Mouse (Mus musculus) MEL (cell line): Measurements from ENCODE around the gene Cep126. TPM values are rescaled to one million over a fixed set of nuclear protein-coding genes. Genes with fewer than 3 reads are reported as not detected.

Experiments used
- DNase-seq: peaks from one replicate; pipeline ENCODE4 v3.0.0; 2011; ENCODE audit warnings: low read depth, low spot score
- H3K27ac ChIP-seq: 2 replicates; pipeline ENCODE4 v1.5.1; 2012; ENCODE audit warnings: low read depth, mild to moderate bottlenecking, control low read depth, low read length, moderate library complexity; ENCODE audit not compliant: control insufficient read depth
- H3K27me3 ChIP-seq, 2 experiments: fragments of 150-350 bp in 1 of 2; sonication (generic) in 1 of 2; 2 replicates each; pipeline ENCODE4 v1.6.1; 2012; ENCODE audit warnings: low read length in 2 of 2, mild to moderate bottlenecking in 2 of 2, improper control_type of control experiment in 1 of 2, moderate library complexity in 1 of 2; ENCODE audit not compliant: insufficient read depth in 2 of 2, control insufficient read depth in 1 of 2
- H3K36me3 ChIP-seq, 2 experiments: 2 replicates each; pipeline ENCODE4 v1.6.1; 2012 to 2014; ENCODE audit warnings: low read length in 2 of 2, improper control_type of control experiment in 1 of 2, inconsistent platforms in 1 of 2, mild to moderate bottlenecking in 1 of 2; ENCODE audit not compliant: insufficient read depth in 2 of 2, control insufficient read depth in 1 of 2
- H3K4me1 ChIP-seq, 2 experiments: fragments of 150-350 bp in 1 of 2; sonication (generic) in 1 of 2; 2 replicates each; pipeline ENCODE4 v1.6.1; 2012; ENCODE audit warnings: low read length in 2 of 2, improper control_type of control experiment in 1 of 2, mild to moderate bottlenecking in 1 of 2; ENCODE audit not compliant: insufficient read depth in 2 of 2, control insufficient read depth in 1 of 2
- H3K4me3 ChIP-seq, 2 experiments: fragments of 150-350 bp in 1 of 2; sonication (generic) in 1 of 2; 2 replicates each; pipeline ENCODE4 v1.5.1; 2012; ENCODE audit warnings: low read depth in 2 of 2, low read length in 2 of 2, mild to moderate bottlenecking in 2 of 2, moderate library complexity in 2 of 2, control low read depth in 1 of 2, improper control_type of control experiment in 1 of 2; ENCODE audit not compliant: control insufficient read depth in 1 of 2, insufficient read depth in 1 of 2
- H3K79me2 ChIP-seq: 2 replicates; pipeline ENCODE4 v1.6.1; 2012; ENCODE audit warnings: mild to moderate bottlenecking, low read length, moderate library complexity; ENCODE audit not compliant: control insufficient read depth, poor library complexity, insufficient read depth
- H3K9ac ChIP-seq: 2 replicates; pipeline ENCODE4 v1.6.1; 2012; ENCODE audit warnings: low read depth, mild to moderate bottlenecking, control low read depth, low read length, moderate library complexity; ENCODE audit not compliant: control insufficient read depth, poor library complexity, severe bottlenecking
- H3K9me3 ChIP-seq: fragments of 150-350 bp; sonication (generic); replicated peaks from 2 replicates; pipeline ENCODE4 v1.6.1; 2012; ENCODE audit warnings: mild to moderate bottlenecking, low read length, improper control_type of control experiment, moderate library complexity; ENCODE audit not compliant: insufficient read depth
- CHD1 ChIP-seq: IDR thresholded peaks from 2 replicates; pipeline ENCODE4 v1.6.1; 2012; ENCODE audit warnings: low read depth, mild to moderate bottlenecking, inconsistent platforms, low read length, improper control_type of control experiment
- CHD2 ChIP-seq: IDR thresholded peaks from 2 replicates; pipeline ENCODE4 v1.6.1; 2011; ENCODE audit warnings: low read length, improper control_type of control experiment
- ELF1 ChIP-seq: IDR thresholded peaks from 2 replicates; pipeline ENCODE4 v1.6.1; 2014; ENCODE audit warnings: low read depth, mild to moderate bottlenecking, inconsistent platforms, low read length, improper control_type of control experiment, moderate library complexity
- HCFC1 ChIP-seq: IDR thresholded peaks from 2 replicates; pipeline ENCODE4 v1.6.1; 2012; ENCODE audit warnings: low read depth, mild to moderate bottlenecking, inconsistent platforms, low read length, improper control_type of control experiment, moderate library complexity
- KAT2A ChIP-seq: conservative IDR thresholded peaks from 2 replicates; pipeline ENCODE4 v1.6.1; 2012; ENCODE audit warnings: low read depth, low read length, improper control_type of control experiment, inconsistent platforms
- MXI1 ChIP-seq: IDR thresholded peaks from 2 replicates; pipeline ENCODE4 v1.6.1; 2011; ENCODE audit warnings: mild to moderate bottlenecking, low read depth, low read length, improper control_type of control experiment
- MYB ChIP-seq: IDR thresholded peaks from 2 replicates; pipeline ENCODE4 v1.6.1; 2011; ENCODE audit warnings: mild to moderate bottlenecking, low read depth, low read length, improper control_type of control experiment
- MYC ChIP-seq: IDR thresholded peaks from 2 replicates; pipeline ENCODE4 v1.6.1; 2011; ENCODE audit warnings: low read depth, mild to moderate bottlenecking, low read length, improper control_type of control experiment, moderate library complexity
- NRF1 ChIP-seq: IDR thresholded peaks from 2 replicates; pipeline ENCODE4 v1.6.1; 2014; ENCODE audit warnings: low read depth, mild to moderate bottlenecking, inconsistent platforms, low read length, improper control_type of control experiment, moderate library complexity; ENCODE audit not compliant: poor library complexity, insufficient read depth, severe bottlenecking
- TBP ChIP-seq: IDR thresholded peaks from 2 replicates; pipeline ENCODE4 v1.8.0; 2011; ENCODE audit warnings: low read depth, low read length, improper control_type of control experiment
- TCF12 ChIP-seq: IDR thresholded peaks from 2 replicates; pipeline ENCODE4 v1.6.1; 2014; ENCODE audit warnings: low read depth, mild to moderate bottlenecking, inconsistent platforms, low read length, improper control_type of control experiment, moderate library complexity
- UBTF ChIP-seq: IDR thresholded peaks from 2 replicates; pipeline ENCODE4 v1.6.1; 2012; ENCODE audit warnings: low read depth, mild to moderate bottlenecking, inconsistent platforms, low read length, improper control_type of control experiment, moderate library complexity, borderline replicate concordance; ENCODE audit not compliant: insufficient read depth
- USF2 ChIP-seq, 2 experiments: IDR thresholded peaks; 2 replicates each; pipeline ENCODE4 v1.6.1; 2011 to 2012; ENCODE audit warnings: improper control_type of control experiment in 2 of 2, low read length in 2 of 2, borderline replicate concordance in 1 of 2, inconsistent platforms in 1 of 2, low read depth in 1 of 2, mild to moderate bottlenecking in 1 of 2; ENCODE audit not compliant: insufficient read depth in 1 of 2
- polyA plus RNA-seq, 2 experiments: library from polyadenylated mRNA; stranded (reverse) in 1 of 2; unstranded in 1 of 2; fragments of >175 nt in 1 of 2; fragments of >200 nt in 1 of 2; gene quantifications; 2 replicates each; pipeline versions ENCODE4 v1.2.1 to v1.2.4; 2012; ENCODE audit warnings: low replicate concordance in 2 of 2, low read depth in 1 of 2; ENCODE audit not compliant: insufficient read length in 2 of 2, insufficient read depth in 1 of 2, missing spikeins in 1 of 2
- total RNA-seq: library from RNA; depleted of rRNA; stranded (reverse); fragments of 300-350 nt; gene quantifications from 2 replicates; pipeline ENCODE4 v1.2.3, GENCODE M21; 2012; rRNA removed

Gene Cep126
- total RNA-seq (not detected in 2 replicates), polyA plus RNA-seq (not detected)

DNA sequence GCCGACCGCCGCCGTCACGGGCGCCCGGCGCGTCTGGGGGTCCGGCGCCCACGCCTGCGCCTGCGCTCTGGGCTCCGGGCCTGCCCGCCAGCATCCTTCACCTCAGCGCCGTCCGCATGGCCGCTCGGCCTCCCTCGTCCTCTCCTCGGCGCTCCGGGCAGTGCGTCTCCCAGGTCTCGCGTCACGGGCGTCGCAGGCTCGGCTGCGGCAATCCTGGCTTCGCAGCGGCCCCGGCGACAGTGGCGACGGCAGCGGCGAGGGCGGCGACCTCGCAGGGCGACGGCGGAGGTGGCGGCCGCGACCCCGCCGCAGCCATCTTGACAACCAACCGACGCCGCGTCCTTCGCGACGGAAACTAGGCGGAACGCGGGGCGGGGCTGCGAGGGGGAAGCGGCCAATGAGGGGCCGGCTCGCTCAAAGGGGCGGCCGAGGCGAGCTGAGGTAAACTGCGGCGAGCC, at the start of gene Cep126:
Gene Cep126, minus strand, starts transcription at position 178 of the 458 bp plus-strand sequence.
- no peaks in the 10 kb centered on the region for H3K4me1 ChIP-seq
- H3K36me3 ChIP-seq = no peaks in the 10 kb centered on the region
- no peak for DNase-seq
- H3K4me3 ChIP-seq = no peak within 1 kb of the TSS
- no peak for TF ChIP-seq MYC
- no peak for TF ChIP-seq NRF1
- no peak for TF ChIP-seq ELF1
- TF ChIP-seq HCFC1 = no peak
- TF ChIP-seq UBTF = no peak
- TF ChIP-seq MXI1 = no peak
- no peak for TF ChIP-seq CHD1
- no peak for TF ChIP-seq KAT2A
- H3K79me2 ChIP-seq = no peaks in the 10 kb centered on the region
- no peaks in the 10 kb centered on the region; a peak in 2 of 4 replicates for H3K27me3 ChIP-seq
- no peaks in the 10 kb centered on the region for H3K9me3 ChIP-seq
- no peak within 1 kb of the TSS for H3K27ac ChIP-seq
- no peak within 1 kb of the TSS for H3K9ac ChIP-seq

DNA sequence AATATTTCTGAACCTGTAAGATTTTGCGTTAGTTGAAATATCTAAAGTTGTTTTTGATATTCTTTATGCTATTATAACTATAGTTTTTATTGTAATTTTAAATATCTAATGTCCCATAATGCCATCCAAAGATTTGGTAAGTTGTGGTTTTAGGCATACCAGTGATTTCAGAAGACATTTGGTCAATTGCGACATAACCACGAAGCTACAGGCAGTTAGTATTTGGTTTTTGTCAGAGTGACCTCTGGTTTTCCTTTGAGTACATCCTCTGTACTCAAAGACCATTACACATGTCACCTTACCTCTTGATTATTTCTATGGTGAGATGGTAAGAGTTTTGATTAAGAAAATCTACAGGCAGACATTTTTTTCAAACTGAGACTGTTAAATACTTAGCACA, 45.5 kb upstream of the Cep126 start:
- no peak for DNase-seq
- no peaks in the 10 kb centered on the region for H3K27me3 ChIP-seq
- H3K4me1 ChIP-seq = no peaks in the 10 kb centered on the region
- no peaks in the 10 kb centered on the region for H3K79me2 ChIP-seq
- no peaks in the 10 kb centered on the region for H3K9me3 ChIP-seq
- H3K27ac ChIP-seq = no peak overlapping the region
- no peak overlapping the region for H3K9ac ChIP-seq
- no peaks in the 10 kb centered on the region for H3K36me3 ChIP-seq
- TF ChIP-seq CHD2 (no peak), MYB (no peak), TBP (no peak), USF2 (IDR thresholded peaks at IDR 0.05; ENCODE audit: borderline replicate concordance in 1 of 2, insufficient read depth in 1 of 2, low read depth in 1 of 2, low read length in 2 of 2) (no peak), ELF1 (no peak)
- no peak overlapping the region for H3K4me3 ChIP-seq

DNA sequence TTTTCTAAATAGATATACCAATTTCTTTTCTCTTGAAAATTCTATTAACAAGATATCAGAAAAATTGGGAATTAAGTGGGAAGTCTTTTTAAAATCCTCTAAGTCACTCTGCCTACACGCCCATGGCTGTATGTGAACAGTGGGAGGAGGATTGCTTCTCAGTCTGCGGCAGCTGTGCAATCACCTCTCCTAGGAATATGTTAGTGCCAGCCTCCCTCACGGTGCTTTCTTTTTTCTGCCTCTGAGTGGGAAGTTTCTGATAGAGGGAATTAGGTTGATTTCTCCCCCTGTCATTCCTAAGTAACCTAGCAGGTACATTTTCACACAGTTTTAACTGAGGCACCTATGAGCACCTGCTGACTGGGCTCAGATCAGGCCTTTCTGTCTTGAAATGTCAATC, 43.0 kb upstream of the Cep126 start:
- no peaks in the 10 kb centered on the region for H3K27me3 ChIP-seq
- H3K36me3 ChIP-seq = no peaks in the 10 kb centered on the region
- H3K9ac ChIP-seq = no peak overlapping the region
- no peaks in the 10 kb centered on the region for H3K79me2 ChIP-seq
- no peak overlapping the region for H3K4me3 ChIP-seq
- no peaks in the 10 kb centered on the region for H3K9me3 ChIP-seq
- H3K4me1 ChIP-seq = no peaks in the 10 kb centered on the region
- TF ChIP-seq TBP (no peak), TCF12 (no peak), MXI1 (no peak), MYC (no peak)
- DNase-seq = no peak
- no peak overlapping the region for H3K27ac ChIP-seq
